Mouse (Mus musculus): ENCODE measurements around the gene Txndc5. TPM values are rescaled to one million over a fixed set of nuclear protein-coding genes. Genes with fewer than 3 reads are reported as not detected.

Txndc5 gene
- total and polyA plus RNA-seq, 2 experiments from 2014 or later, result 78.8 to 111 TPM

- TF ChIP-seq EP300 (IDR thresholded peaks at IDR 0.05; ENCODE audit: low read depth), result no peak
- TF ChIP-seq CTCF (IDR thresholded peaks at IDR 0.05; ENCODE audit: low read depth), result no peak
- 76% methylated on average over 3 of the region's 3 CpGs for WGBS
- H3K27ac ChIP-seq (ENCODE audit: low read depth), result no peak overlapping the region
- no peak overlapping the region for H3K4me2 ChIP-seq (ENCODE audit: low read depth, low read length)
- H3K9me3 ChIP-seq (replicated peaks; ENCODE audit: control insufficient read depth, low read length), result no peaks in the 10 kb centered on the region
- ATAC-seq (ENCODE audit: insufficient read depth, low read depth) (no peak), DNase-seq (ENCODE audit: low spot score) (no peak)
- H3K27me3 ChIP-seq (ENCODE audit: control insufficient read depth, insufficient read depth, low read length), result no peaks in the 10 kb centered on the region
- H3K36me3 ChIP-seq (replicated peaks; ENCODE audit: control insufficient read depth, insufficient read depth, low read length), result peaks cover 86% of the 10 kb centered on the region
- no peak overlapping the region for H3K4me3 ChIP-seq (ENCODE audit: low read depth, low read length)
- no peak overlapping the region for H3K9ac ChIP-seq (replicated peaks; ENCODE audit: low read depth, low read length)
- no peaks in the 10 kb centered on the region for H3K4me1 ChIP-seq (ENCODE audit: control insufficient read depth, insufficient read depth)
These were observed 12.8 kb downstream of the Txndc5 start for GRCm38 (mm10) chr13:38515845-38516244.

GRCm38 (mm10) chr13:38515431-38515830, 13.2 kb downstream of the Txndc5 start:
- no peak overlapping the region for H3K27ac ChIP-seq (ENCODE audit: low read depth)
- no peak for TF ChIP-seq CTCF (IDR thresholded peaks at IDR 0.05; ENCODE audit: low read depth)
- TF ChIP-seq EP300 (IDR thresholded peaks at IDR 0.05; ENCODE audit: low read depth), result no peak
- ATAC-seq (ENCODE audit: insufficient read depth, low read depth) (no peak), DNase-seq (ENCODE audit: low spot score) (no peak)
- H3K36me3 ChIP-seq (replicated peaks; ENCODE audit: control insufficient read depth, insufficient read depth, low read length), result peaks cover 85% of the 10 kb centered on the region
- H3K9me3 ChIP-seq (replicated peaks; ENCODE audit: control insufficient read depth, low read length), result no peaks in the 10 kb centered on the region
- H3K4me3 ChIP-seq (ENCODE audit: low read depth, low read length), result no peak overlapping the region
- no peaks in the 10 kb centered on the region for H3K27me3 ChIP-seq (ENCODE audit: control insufficient read depth, insufficient read depth, low read length)
- H3K9ac ChIP-seq (replicated peaks; ENCODE audit: low read depth, low read length), result no peak overlapping the region
- WGBS, result 83% methylated on average over 2 of the region's 2 CpGs
- no peaks in the 10 kb centered on the region for H3K4me1 ChIP-seq (ENCODE audit: control insufficient read depth, insufficient read depth)
- H3K4me2 ChIP-seq (ENCODE audit: low read depth, low read length), result no peak overlapping the region

- DNase-seq (ENCODE audit: low spot score), result no peak
- no peaks in the 10 kb centered on the region for H3K4me1 ChIP-seq (ENCODE audit: control insufficient read depth, insufficient read depth)
- ATAC-seq (ENCODE audit: insufficient read depth, low read depth), result no peak
- H3K9me3 ChIP-seq (replicated peaks; ENCODE audit: control insufficient read depth, low read length), result no peaks in the 10 kb centered on the region
- WGBS, result 90% methylated on average over 7 of the region's 7 CpGs
- H3K27ac ChIP-seq (ENCODE audit: low read depth), result no peak overlapping the region
- no peak overlapping the region for H3K4me3 ChIP-seq (ENCODE audit: low read depth, low read length)
- H3K9ac ChIP-seq (replicated peaks; ENCODE audit: low read depth, low read length), result no peak overlapping the region
- H3K27me3 ChIP-seq (ENCODE audit: control insufficient read depth, insufficient read depth, low read length), result no peaks in the 10 kb centered on the region
- TF ChIP-seq CTCF (IDR thresholded peaks at IDR 0.05; ENCODE audit: low read depth), result no peak
- no peak for TF ChIP-seq EP300 (IDR thresholded peaks at IDR 0.05; ENCODE audit: low read depth)
- no peak overlapping the region for H3K4me2 ChIP-seq (ENCODE audit: low read depth, low read length)
- H3K36me3 ChIP-seq (replicated peaks; ENCODE audit: control insufficient read depth, insufficient read depth, low read length), result peaks cover 84% of the 10 kb centered on the region
These were observed 14.7 kb downstream of the Txndc5 start for GRCm38 (mm10) chr13:38513921-38514320.

GRCm38 (mm10) chr13:38511979-38512378, 16.6 kb downstream of the Txndc5 start:
- no peak overlapping the region for H3K27ac ChIP-seq (ENCODE audit: low read depth)
- no peaks in the 10 kb centered on the region for H3K9me3 ChIP-seq (replicated peaks; ENCODE audit: control insufficient read depth, low read length)
- ATAC-seq (ENCODE audit: insufficient read depth, low read depth), result no peak
- H3K9ac ChIP-seq (replicated peaks; ENCODE audit: low read depth, low read length), result no peak overlapping the region
- no peaks in the 10 kb centered on the region for H3K4me1 ChIP-seq (ENCODE audit: control insufficient read depth, insufficient read depth)
- no peaks in the 10 kb centered on the region for H3K27me3 ChIP-seq (ENCODE audit: control insufficient read depth, insufficient read depth, low read length)
- no peak for TF ChIP-seq CTCF (IDR thresholded peaks at IDR 0.05; ENCODE audit: low read depth)
- TF ChIP-seq EP300 (IDR thresholded peaks at IDR 0.05; ENCODE audit: low read depth), result no peak
- peaks cover 81% of the 10 kb centered on the region for H3K36me3 ChIP-seq (replicated peaks; ENCODE audit: control insufficient read depth, insufficient read depth, low read length)
- no peak overlapping the region for H3K4me2 ChIP-seq (ENCODE audit: low read depth, low read length)
- H3K4me3 ChIP-seq (ENCODE audit: low read depth, low read length), result no peak overlapping the region
- WGBS, result 76% methylated on average over 10 of the region's 10 CpGs
- no peak for DNase-seq (ENCODE audit: low spot score)

GRCm38 (mm10) chr13:38509681-38510341, 18.8 kb downstream of the Txndc5 start:
- Histone ChIP-seq H3K4me2 (ENCODE audit: low read depth, low read length) (no peak overlapping the region), H3K27me3 (ENCODE audit: control insufficient read depth, insufficient read depth, low read length) (no peaks in the 10 kb centered on the region), H3K36me3 (replicated peaks; ENCODE audit: control insufficient read depth, insufficient read depth, low read length) (peaks cover 84% of the 10 kb centered on the region), H3K4me3 (ENCODE audit: low read depth, low read length) (no peak overlapping the region), H3K4me1 (ENCODE audit: control insufficient read depth, insufficient read depth) (no peaks in the 10 kb centered on the region), H3K9ac (replicated peaks; ENCODE audit: low read depth, low read length) (no peak overlapping the region), H3K9me3 (replicated peaks; ENCODE audit: control insufficient read depth, low read length) (no peaks in the 10 kb centered on the region), H3K27ac (ENCODE audit: low read depth) (no peak overlapping the region)
- ATAC-seq (ENCODE audit: insufficient read depth, low read depth), result no peak
- WGBS, result 75% methylated on average over 8 of the region's 8 CpGs
- no peak for DNase-seq (ENCODE audit: low spot score)
- TF ChIP-seq EP300 (IDR thresholded peaks at IDR 0.05; ENCODE audit: low read depth) (no peak), CTCF (IDR thresholded peaks at IDR 0.05; ENCODE audit: low read depth) (no peak)

- Histone ChIP-seq H3K9me3 (replicated peaks; ENCODE audit: control insufficient read depth, low read length) (no peaks in the 10 kb centered on the region), H3K4me1 (ENCODE audit: control insufficient read depth, insufficient read depth) (no peaks in the 10 kb centered on the region), H3K27ac (ENCODE audit: low read depth) (no peak overlapping the region), H3K9ac (replicated peaks; ENCODE audit: low read depth, low read length) (no peak overlapping the region), H3K27me3 (ENCODE audit: control insufficient read depth, insufficient read depth, low read length) (no peaks in the 10 kb centered on the region), H3K4me2 (ENCODE audit: low read depth, low read length) (no peak overlapping the region), H3K36me3 (replicated peaks; ENCODE audit: control insufficient read depth, insufficient read depth, low read length) (peaks cover 83% of the 10 kb centered on the region), H3K4me3 (ENCODE audit: low read depth, low read length) (no peak overlapping the region)
- TF ChIP-seq CTCF (IDR thresholded peaks at IDR 0.05; ENCODE audit: low read depth) (no peak), EP300 (IDR thresholded peaks at IDR 0.05; ENCODE audit: low read depth) (no peak)
- DNase-seq (ENCODE audit: low spot score) (no peak), ATAC-seq (ENCODE audit: insufficient read depth, low read depth) (no peak)
- 90% methylated on average over 10 of the region's 10 CpGs for WGBS
These were observed 21.7 kb downstream of the Txndc5 start for GRCm38 (mm10) chr13:38506936-38507335.
